Mouse (Mus musculus) forebrain, embryonic 16.5 days (tissue): Measurements from ENCODE around the gene Whamm. TPM values are rescaled to one million over a fixed set of nuclear protein-coding genes. Genes with fewer than 3 reads are reported as not detected.
A peak's percentile ranks its signal among the peaks of the same experiment; 100 is the strongest.

ENCODE experiments used
- ATAC-seq: fragments of 200-750 bp; cut with Nextera tagmentation; 2 replicates; pipeline ENCODE4 v1.8.0; 2017; ENCODE audit warnings: mild to moderate bottlenecking, moderate library complexity
- H3K27ac ChIP-seq: fragments of 300-500 bp; sonication (generic); 2 replicates; pipeline ENCODE4 v1.5.1; 2014; ENCODE audit warnings: low read length, control low read depth
- H3K27me3 ChIP-seq: fragments of 300-500 bp; sonication (generic); replicated peaks from 2 replicates; pipeline ENCODE4 v1.6.1; 2014; ENCODE audit warnings: low read length; ENCODE audit not compliant: control insufficient read depth, insufficient read depth
- H3K36me3 ChIP-seq: fragments of 300-500 bp; sonication (generic); 2 replicates; pipeline ENCODE4 v1.6.1; 2014; ENCODE audit not compliant: control insufficient read depth, insufficient read depth
- H3K4me1 ChIP-seq: fragments of 300-500 bp; sonication (generic); replicated peaks from 2 replicates; pipeline ENCODE4 v1.6.1; 2014; ENCODE audit warnings: low read length; ENCODE audit not compliant: control insufficient read depth, insufficient read depth
- H3K4me2 ChIP-seq: fragments of 300-500 bp; sonication (generic); 2 replicates; pipeline ENCODE4 v1.6.1; 2014; ENCODE audit warnings: mild to moderate bottlenecking, low read length, control low read depth
- H3K4me3 ChIP-seq: fragments of 300-500 bp; sonication (generic); replicated peaks from 2 replicates; pipeline ENCODE4 v1.5.1; 2014; ENCODE audit warnings: mild to moderate bottlenecking, low read length, control low read depth
- H3K9ac ChIP-seq: fragments of 300-500 bp; sonication (generic); replicated peaks from 2 replicates; pipeline ENCODE4 v1.6.1; 2014; ENCODE audit warnings: low read depth, low read length, control low read depth
- H3K9me3 ChIP-seq: fragments of 300-500 bp; sonication (generic); 2 replicates; pipeline ENCODE4 v1.6.1; 2016; ENCODE audit warnings: low read length; ENCODE audit not compliant: control insufficient read depth
- WGBS: fragments of 180-500 bp; shearing (Covaris S2); extraction: QIAGEN DNeasy Blood & Tissue Kit; methylation state at CpG from one replicate; pipeline ENCODE4 v1.1.7; 2014; 5-methylcytosine and 5-hydroxymethylcytosine counted together
- polyA plus RNA-seq: library from polyadenylated mRNA; unstranded; fragments of >200 nt; fragmentation: Nextera tagmentation; extraction: Ambion mirVana; gene quantifications from 2 replicates; pipeline ENCODE4 v1.2.1, GENCODE M21; 2015

Whamm gene
- polyA plus RNA-seq, 1 experiment from 2014 or later = 6.0 TPM

GRCm38 (mm10) chr7:81570271-81570670 is 795 bp upstream of the Whamm start:
- 92% methylated on average over 3 of the region's 3 CpGs for WGBS
- H3K9ac ChIP-seq = no peak overlapping the region

GRCm38 (mm10) chr7:81570752-81571107 is 336 bp upstream of the Whamm start:
- Histone ChIP-seq H3K27me3 (no peaks in the 10 kb centered on the region), H3K9ac (no peak overlapping the region), H3K36me3 (no peaks in the 10 kb centered on the region), H3K9me3 (no peaks in the 10 kb centered on the region), H3K4me2 (peak overlapping the region; percentile 67), H3K4me1 (peaks cover 18% of the 10 kb centered on the region), H3K27ac (no peak overlapping the region), H3K4me3 (peak overlapping the region; percentile 79)
- peak; percentile 44; the same call in 1 of the 2 replicates for ATAC-seq
- WGBS = 4% methylated on average over 5 of the region's 5 CpGs

More at GRCm38 (mm10) chr7:81570271-81570670, 795 bp upstream of the Whamm start:
- H3K27ac ChIP-seq = no peak overlapping the region
- H3K4me1 ChIP-seq = peaks cover 22% of the 10 kb centered on the region
- no peaks in the 10 kb centered on the region for H3K9me3 ChIP-seq
- no peak overlapping the region for H3K4me2 ChIP-seq
- no peaks in the 10 kb centered on the region for H3K36me3 ChIP-seq
- H3K4me3 ChIP-seq = no peak overlapping the region
- H3K27me3 ChIP-seq = no peaks in the 10 kb centered on the region
- ATAC-seq = no peak

- H3K27ac ChIP-seq = peak overlapping the region; percentile 94
- H3K4me1 ChIP-seq = peaks cover 17% of the 10 kb centered on the region
- no peaks in the 10 kb centered on the region for H3K36me3 ChIP-seq
- peak overlapping the region; percentile 79 for H3K4me3 ChIP-seq
- peak overlapping the region; percentile 67 for H3K4me2 ChIP-seq
- WGBS = 14% methylated on average over 15 of the region's 15 CpGs
- H3K9me3 ChIP-seq = no peaks in the 10 kb centered on the region
- no peaks in the 10 kb centered on the region for H3K27me3 ChIP-seq
- peak overlapping the region; percentile 86 for H3K9ac ChIP-seq
- no peak for ATAC-seq
These were observed 925 bp downstream of the Whamm start for GRCm38 (mm10) chr7:81571941-81572441.

- peak overlapping the region; percentile 67 for H3K4me2 ChIP-seq
- ATAC-seq = no peak
- no peak overlapping the region for H3K27ac ChIP-seq
- no peaks in the 10 kb centered on the region for H3K27me3 ChIP-seq
- no peaks in the 10 kb centered on the region for H3K36me3 ChIP-seq
- H3K4me3 ChIP-seq = peak overlapping the region; percentile 79; the same call in 1 of the 2 replicates
- H3K9ac ChIP-seq = no peak overlapping the region
- 75% methylated on average over 6 of the region's 6 CpGs for WGBS
- peaks cover 17% of the 10 kb centered on the region for H3K4me1 ChIP-seq
- H3K9me3 ChIP-seq = no peaks in the 10 kb centered on the region
These were observed 1.7 kb downstream of the Whamm start for GRCm38 (mm10) chr7:81572610-81573268.

GRCm38 (mm10) chr7:81573397-81573796 is 2.3 kb downstream of the Whamm start:
- H3K9me3 ChIP-seq = no peaks in the 10 kb centered on the region
- H3K27ac ChIP-seq = no peak overlapping the region
- H3K4me2 ChIP-seq = no peak overlapping the region
- ATAC-seq = no peak
- H3K4me1 ChIP-seq = peaks cover 17% of the 10 kb centered on the region
- H3K4me3 ChIP-seq = no peak overlapping the region
- no peaks in the 10 kb centered on the region for H3K27me3 ChIP-seq
- H3K9ac ChIP-seq = no peak overlapping the region
- no peaks in the 10 kb centered on the region for H3K36me3 ChIP-seq
- WGBS = 87% methylated on average over 6 of the region's 6 CpGs

GRCm38 (mm10) chr7:81573821-81574220 is 2.8 kb downstream of the Whamm start:
- ATAC-seq = no peak
- no peak overlapping the region for H3K4me3 ChIP-seq
- WGBS = 94% methylated on average over 9 of the region's 9 CpGs

GRCm38 (mm10) chr7:81575606-81576005 is 4.5 kb downstream of the Whamm start:
- Histone ChIP-seq H3K9me3 (no peaks in the 10 kb centered on the region), H3K4me2 (no peak overlapping the region), H3K36me3 (no peaks in the 10 kb centered on the region; the same call in 1 of the 2 replicates), H3K4me3 (no peak overlapping the region), H3K4me1 (peaks cover 17% of the 10 kb centered on the region), H3K27me3 (no peaks in the 10 kb centered on the region), H3K9ac (no peak overlapping the region), H3K27ac (no peak overlapping the region)
- no peak for ATAC-seq
- WGBS = 94% methylated on average over 10 of the region's 10 CpGs

More at GRCm38 (mm10) chr7:81573821-81574220, 2.8 kb downstream of the Whamm start:
- Histone ChIP-seq H3K9ac (no peak overlapping the region), H3K4me1 (peaks cover 17% of the 10 kb centered on the region), H3K36me3 (no peaks in the 10 kb centered on the region), H3K27ac (no peak overlapping the region), H3K27me3 (no peaks in the 10 kb centered on the region), H3K9me3 (no peaks in the 10 kb centered on the region), H3K4me2 (no peak overlapping the region)

- Histone ChIP-seq H3K4me3 (no peak overlapping the region), H3K4me1 (peaks cover 6% of the 10 kb centered on the region), H3K27ac (no peak overlapping the region), H3K27me3 (no peaks in the 10 kb centered on the region), H3K4me2 (no peak overlapping the region), H3K36me3 (no peaks in the 10 kb centered on the region; the same call in 1 of the 2 replicates), H3K9ac (no peak overlapping the region), H3K9me3 (no peaks in the 10 kb centered on the region)
- WGBS = 91% methylated on average over 3 of the region's 3 CpGs
- ATAC-seq = no peak
These were observed 6.8 kb downstream of the Whamm start for GRCm38 (mm10) chr7:81577872-81578271.

GRCm38 (mm10) chr7:81578413-81578812 is 7.3 kb downstream of the Whamm start:
- Histone ChIP-seq H3K27ac (no peak overlapping the region), H3K4me2 (no peak overlapping the region), H3K27me3 (no peaks in the 10 kb centered on the region), H3K9me3 (no peaks in the 10 kb centered on the region), H3K4me3 (no peak overlapping the region), H3K36me3 (no peaks in the 10 kb centered on the region; the same call in 1 of the 2 replicates), H3K9ac (no peak overlapping the region), H3K4me1 (0 out of 2 replicates have a peak, but pooled peaks cover 2% of the 10 kb centered on the region)
- ATAC-seq = no peak
- 90% methylated on average over 7 of the region's 7 CpGs for WGBS
